Mouse (Mus musculus) heart, embryonic 16.5 days (tissue): ENCODE results near the gene Gltpd2. TPM values are rescaled to one million over a fixed set of nuclear protein-coding genes. Genes with fewer than 3 reads are reported as not detected.

Source experiments
- ATAC-seq: fragments of 200-750 bp; cut with Nextera tagmentation; replicated peaks from 2 replicates; pipeline ENCODE4 v1.8.0; 2017; ENCODE audit warnings: moderate number of reproducible peaks; ENCODE audit not compliant: insufficient read depth, low FRiP score; ENCODE audit errors: extremely low read depth
- H3K27ac ChIP-seq: fragments of 300-500 bp; sonication (generic); 2 replicates; pipeline ENCODE4 v1.5.1; 2014; ENCODE audit warnings: mild to moderate bottlenecking, low read length, control low read depth, moderate library complexity
- H3K27me3 ChIP-seq: fragments of 300-500 bp; sonication (generic); 2 replicates; pipeline ENCODE4 v1.6.1; 2014; ENCODE audit warnings: low read length, mixed read lengths; ENCODE audit not compliant: control insufficient read depth, insufficient read depth
- H3K36me3 ChIP-seq: fragments of 300-500 bp; sonication (generic); 2 replicates; pipeline ENCODE4 v1.6.1; 2014; ENCODE audit not compliant: control insufficient read depth, insufficient read depth
- H3K4me1 ChIP-seq: fragments of 300-500 bp; sonication (generic); 2 replicates; pipeline ENCODE4 v1.6.1; 2014; ENCODE audit warnings: low read length, mixed read lengths; ENCODE audit not compliant: control insufficient read depth, insufficient read depth
- H3K4me2 ChIP-seq: fragments of 300-500 bp; sonication (generic); 2 replicates; pipeline ENCODE4 v1.6.1; 2014; ENCODE audit warnings: low read depth, mild to moderate bottlenecking, control low read depth, low read length
- H3K4me3 ChIP-seq: fragments of 300-500 bp; sonication (generic); 2 replicates; pipeline ENCODE4 v1.5.1; 2014; ENCODE audit warnings: mild to moderate bottlenecking, control low read depth, low read length
- H3K9ac ChIP-seq: fragments of 300-500 bp; sonication (generic); 2 replicates; pipeline ENCODE4 v1.6.1; 2014; ENCODE audit warnings: low read length, control low read depth
- H3K9me3 ChIP-seq: fragments of 300-500 bp; sonication (generic); replicated peaks from 2 replicates; pipeline ENCODE4 v1.6.1; 2016; ENCODE audit warnings: low read length; ENCODE audit not compliant: control insufficient read depth
- WGBS: fragments of 180-500 bp; shearing (Covaris S2); extraction: QIAGEN DNeasy Blood & Tissue Kit; methylation state at CpG from one replicate; pipeline ENCODE4 v1.1.7; 2014; 5-methylcytosine and 5-hydroxymethylcytosine counted together
- polyA plus RNA-seq: library from polyadenylated mRNA; unstranded; fragments of >200 nt; fragmentation: Nextera tagmentation; extraction: Ambion mirVana; gene quantifications from 2 replicates; pipeline ENCODE4 v1.2.1, GENCODE M21; 2015

Gene Gltpd2
- polyA plus RNA-seq, 1 experiment from 2014 or later: 0.37 TPM

- Histone ChIP-seq H3K4me3 (peak overlapping the region; percentile 94), H3K27me3 (no peaks in the 10 kb centered on the region), H3K27ac (peak overlapping the region; percentile 88), H3K4me1 (peaks cover 29% of the 10 kb centered on the region), H3K4me2 (peak overlapping the region; percentile 94), H3K9ac (peak overlapping the region; percentile 96), H3K9me3 (no peaks in the 10 kb centered on the region), H3K36me3 (no peaks in the 10 kb centered on the region)
- no peak for ATAC-seq
- 4% methylated on average over 25 of the region's 25 CpGs for WGBS
Observed at GRCm38 (mm10) chr11:70563470-70564275, 44.7 kb downstream of the Gltpd2 start.

DNA sequence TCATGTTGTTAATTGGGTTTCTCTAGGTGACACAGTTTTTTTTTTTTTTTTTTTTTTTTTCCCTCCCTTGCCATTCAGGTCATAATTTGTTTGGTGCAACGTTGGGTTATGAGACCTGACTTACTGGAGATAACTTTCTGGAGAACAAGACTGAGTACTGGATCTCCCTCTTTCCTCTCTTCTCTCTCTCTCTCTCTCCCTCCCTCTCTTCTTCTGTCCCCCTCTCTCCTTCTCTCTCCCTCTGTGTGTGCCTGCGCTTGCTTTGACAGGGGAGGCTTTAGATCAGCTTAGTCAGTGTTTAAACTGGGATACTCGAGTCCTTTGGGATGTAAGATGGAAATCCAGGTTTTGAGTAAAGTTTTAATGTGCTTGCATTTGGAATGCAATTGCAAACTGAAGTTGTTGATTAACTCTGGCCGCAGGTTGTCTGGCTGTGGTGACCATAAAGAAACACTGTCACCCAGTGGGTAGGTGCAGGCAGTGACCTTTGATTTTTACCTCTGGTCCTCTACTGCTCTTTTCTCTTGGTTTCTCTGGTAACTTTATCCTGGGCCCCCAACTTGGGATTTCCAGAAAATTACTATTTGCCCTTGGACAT, 45.4 kb downstream of the Gltpd2 start:
- Histone ChIP-seq H3K4me3 (peak overlapping the region; percentile 94), H3K27ac (peak overlapping the region; percentile 88), H3K4me1 (peaks cover 29% of the 10 kb centered on the region), H3K9ac (peak overlapping the region; percentile 96), H3K27me3 (no peaks in the 10 kb centered on the region), H3K4me2 (peak overlapping the region; percentile 94), H3K9me3 (no peaks in the 10 kb centered on the region), H3K36me3 (no peaks in the 10 kb centered on the region)
- 43% methylated on average over 4 of the region's 4 CpGs for WGBS
- no peak for ATAC-seq

DNA sequence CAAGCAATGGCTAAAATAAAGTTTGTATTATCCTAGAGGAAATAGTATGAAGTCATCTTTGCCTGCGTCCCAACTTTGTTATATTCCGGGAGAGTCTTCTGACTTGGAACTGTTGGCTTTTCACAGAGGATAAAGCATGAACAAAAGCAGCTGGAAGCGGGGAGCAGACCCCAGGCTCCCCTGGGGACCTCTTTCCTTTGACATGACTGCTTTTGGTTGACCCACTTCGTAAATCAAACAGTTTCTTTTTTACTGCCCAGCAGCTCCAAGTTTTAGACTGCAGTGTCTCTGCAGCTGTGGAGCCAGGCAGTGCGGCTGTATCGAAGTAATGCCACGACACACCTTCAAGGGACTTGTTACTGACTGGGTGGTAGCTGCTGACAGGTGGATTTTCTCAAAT, 47.6 kb downstream of the Gltpd2 start:
- H3K27me3 ChIP-seq: no peaks in the 10 kb centered on the region
- H3K9me3 ChIP-seq: no peaks in the 10 kb centered on the region
- no peaks in the 10 kb centered on the region for H3K36me3 ChIP-seq
- H3K4me3 ChIP-seq: no peak overlapping the region
- H3K27ac ChIP-seq: no peak overlapping the region
- H3K9ac ChIP-seq: 0 out of 2 replicates have a peak overlapping the region, but pooled peaks have one; percentile 28
- whole genome bisulfite sequencing: 70% methylated on average over 7 of the region's 7 CpGs
- no peak for ATAC-seq
- H3K4me2 ChIP-seq: no peak overlapping the region
- H3K4me1 ChIP-seq: peaks cover 29% of the 10 kb centered on the region

Other genes with a start within 250 kb of the Gltpd2 start
- gene Alox12e, start 196.6 kb upstream of the Gltpd2 start, polyA plus RNA-seq: 2.8 and 7.2 TPM in 2 replicates
- 0.56 and 1.1 TPM in 2 replicates for gene Alox15, start 167.2 kb upstream of the Gltpd2 start, polyA plus RNA-seq
- 22.1 and 22.5 TPM in 2 replicates for gene Pelp1, start 109.2 kb upstream of the Gltpd2 start, polyA plus RNA-seq
- gene Arrb2, start 86.6 kb upstream of the Gltpd2 start, polyA plus RNA-seq: 9.5 and 11.7 TPM in 2 replicates
- gene Med11, start 67.3 kb upstream of the Gltpd2 start, polyA plus RNA-seq: 25.2 and 27.8 TPM in 2 replicates
- gene Zmynd15, start 59.8 kb upstream of the Gltpd2 start, polyA plus RNA-seq: 1.5 and 1.7 TPM in 2 replicates
- 10.2 and 10.9 TPM in 2 replicates for gene Cxcl16, start 59.2 kb upstream of the Gltpd2 start, polyA plus RNA-seq
- gene Tm4sf5, start 14.0 kb upstream of the Gltpd2 start, polyA plus RNA-seq: 5.2 and 5.6 TPM in 2 replicates
- gene Vmo1, start 4.6 kb upstream of the Gltpd2 start, polyA plus RNA-seq: 0.31 and 1.3 TPM in 2 replicates
- 607 and 623 TPM in 2 replicates for gene Psmb6, start 6.2 kb downstream of the Gltpd2 start, polyA plus RNA-seq
- not detected in 2 replicates for gene Gm40193, start 13.7 kb downstream of the Gltpd2 start, polyA plus RNA-seq
- gene Pld2, start 20.9 kb downstream of the Gltpd2 start, polyA plus RNA-seq: 9.1 and 12.0 TPM in 2 replicates
- gene Mink1, start 43.7 kb downstream of the Gltpd2 start, polyA plus RNA-seq: 9.8 and 10.3 TPM in 2 replicates
- not detected in 2 replicates for gene 4930544D05Rik, start 96.7 kb downstream of the Gltpd2 start, polyA plus RNA-seq
- not detected in 2 replicates for gene Chrne, start 100.0 kb downstream of the Gltpd2 start, polyA plus RNA-seq
- gene Gp1ba, start 119.9 kb downstream of the Gltpd2 start, polyA plus RNA-seq: 0.34 and 0.38 TPM in 2 replicates
- 80.3 and 80.9 TPM in 2 replicates for gene Rnf167, start 128.0 kb downstream of the Gltpd2 start, polyA plus RNA-seq
- 346 and 351 TPM in 2 replicates for gene Slc25a11, start 128.3 kb downstream of the Gltpd2 start, polyA plus RNA-seq
- 1,225 and 1,312 TPM in 2 replicates for gene Pfn1, start 135.4 kb downstream of the Gltpd2 start, polyA plus RNA-seq
- 578 and 593 TPM in 2 replicates for gene Eno3, start 138.0 kb downstream of the Gltpd2 start, polyA plus RNA-seq
- gene Spag7, start 150.2 kb downstream of the Gltpd2 start, polyA plus RNA-seq: 186 and 191 TPM in 2 replicates
- gene Camta2, start 168.9 kb downstream of the Gltpd2 start, polyA plus RNA-seq: 15.0 and 15.6 TPM in 2 replicates
- 1.2 and 1.4 TPM in 2 replicates for gene Inca1, start 181.0 kb downstream of the Gltpd2 start, polyA plus RNA-seq
- gene Kif1c, start 181.4 kb downstream of the Gltpd2 start, polyA plus RNA-seq: 5.1 and 5.2 TPM in 2 replicates
- gene Zfp3, start 245.0 kb downstream of the Gltpd2 start, polyA plus RNA-seq: 10.0 and 10.5 TPM in 2 replicates